Mouse (Mus musculus): ENCODE data around the gene Cyp4f39.
"Not testable (repeated sequence)": the region's sequence is repeated elsewhere in the genome, so short reads cannot be mapped to it uniquely, and the experiment has no call there.

Gene Cyp4f39

GRCm38 (mm10) chr17:32528408-32529337, 76.2 kb downstream of the Cyp4f39 start:
- peak; percentile 89 for DNase-seq (ENCODE audit: low spot score)

- DNase-seq (ENCODE audit: low spot score), result not testable (repeated sequence)
Measured at GRCm38 (mm10) chr17:32532356-32532755, 79.8 kb downstream of the Cyp4f39 start.

GRCm38 (mm10) chr17:32534068-32534467, 81.5 kb downstream of the Cyp4f39 start:
- DNase-seq (ENCODE audit: low spot score), result no peak

GRCm38 (mm10) chr17:32536051-32536866, 83.7 kb downstream of the Cyp4f39 start, which contains the start of gene Cyp4f16:
Cyp4f16 (plus strand) TSS chr17:32536558.
- peak; percentile 78 for DNase-seq (ENCODE audit: low spot score)

DNA sequence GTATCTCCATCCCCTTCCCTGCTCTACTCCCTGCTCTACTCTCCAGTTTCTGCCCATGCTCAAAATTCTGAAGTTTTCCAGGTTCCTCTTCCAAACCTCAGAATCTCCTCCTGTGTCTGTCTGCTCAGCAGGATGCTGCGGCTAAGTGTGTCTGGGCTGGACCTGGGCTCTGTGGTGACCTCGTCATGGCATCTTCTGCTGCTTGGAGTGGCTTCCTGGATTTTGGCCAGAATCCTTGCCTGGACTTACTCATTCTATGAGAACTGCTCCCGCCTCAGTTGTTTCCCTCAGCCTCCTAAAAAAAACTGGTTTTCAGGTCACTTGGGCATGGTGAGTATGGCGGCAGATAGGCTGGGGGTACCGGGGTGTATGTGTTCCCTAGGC, 84.3 kb downstream of the Cyp4f39 start:
- no peak for DNase-seq (ENCODE audit: low spot score)
